Mouse (Mus musculus) ES-E14 (cell line): ENCODE data around the gene Snx3.

Source experiments
- CHD2 ChIP-seq: IDR thresholded peaks from 2 replicates; pipeline ENCODE4 v1.6.1; 2014; ENCODE audit warnings: mild to moderate bottlenecking, low read depth, low read length, inconsistent platforms
- HCFC1 ChIP-seq: IDR thresholded peaks from 2 replicates; pipeline ENCODE4 v1.6.1; 2012; ENCODE audit warnings: low read length, inconsistent platforms, borderline replicate concordance; ENCODE audit not compliant: insufficient read depth

DNA sequence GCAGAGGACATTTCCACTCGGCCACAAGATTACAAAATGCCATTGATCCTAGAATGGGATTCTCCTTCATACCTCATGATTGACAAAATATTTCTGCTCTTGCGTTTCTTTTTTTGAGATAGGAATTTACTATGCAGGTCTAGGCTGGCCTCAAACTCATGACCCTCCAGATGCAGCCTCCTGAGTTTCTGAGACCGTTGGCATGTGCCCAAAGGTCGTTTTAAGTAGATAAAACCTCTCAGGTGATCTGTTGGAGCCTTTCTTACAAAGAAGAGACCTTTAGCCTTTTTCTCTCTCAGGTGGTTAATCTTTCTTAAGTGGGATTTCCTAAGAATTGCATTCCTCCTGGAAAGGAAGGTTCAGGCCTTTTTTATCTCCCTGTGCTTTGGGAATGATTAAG, 8.8 kb upstream of the Snx3 start:
- TF ChIP-seq HCFC1: no peak
- TF ChIP-seq CHD2: no peak
